Mouse (Mus musculus): ENCODE data around the gene H1foo. TPM values are rescaled to one million over a fixed set of nuclear protein-coding genes. Genes with fewer than 3 reads are reported as not detected.

Gene H1foo
- total RNA-seq, 2 experiments from 2014 or later, result not detected

Other genes starting within 250 kb of the H1foo start
- gene Tmem40, start 182.5 kb upstream of the H1foo start, total RNA-seq (2021), result under 1 TPM in 1 of 2 experiments, not detected in 1; 0.54 TPM
- gene Cand2, start 170.4 kb upstream of the H1foo start, total RNA-seq (2021), result 10 to 100 TPM; 74.1 to 74.2 TPM
- gene Rpl32, start 136.2 kb upstream of the H1foo start, total RNA-seq (2021), result 1,000 to 10,000 TPM; 1,006 to 1,007 TPM
- under 1 TPM; 0.88 to 0.90 TPM for gene Efcab12, start 106.5 kb upstream of the H1foo start, total RNA-seq (2021)
- 1 to 10 TPM; 3.4 to 3.8 TPM for gene Mbd4, start 91.6 kb upstream of the H1foo start, total RNA-seq (2021)
- 10 to 100 TPM; 16.3 to 17.6 TPM for gene Ift122, start 91.5 kb upstream of the H1foo start, total RNA-seq (2021)
- gene Rho, start 13.2 kb upstream of the H1foo start, total RNA-seq (2021), result under 1 TPM; 0.24 to 0.34 TPM
- 100 to 1,000 TPM; 191 to 208 TPM for gene Plxnd1, start 50.1 kb downstream of the H1foo start, total RNA-seq (2021)
- gene Tmcc1, start 248.5 kb downstream of the H1foo start, total RNA-seq (2021), result 10 to 100 TPM; 26.0 to 26.4 TPM

Data from heart, postnatal 4 days (tissue).